Mouse (Mus musculus) embryo, embryonic 9.5 days (tissue): ENCODE results near the gene Scarb2.
A peak's percentile ranks its signal among the peaks of the same experiment; 100 is the strongest.

ENCODE experiments used
- DNase-seq: peaks from one replicate; pipeline ENCODE4 v3.0.0-alpha.2; 2017; ENCODE audit errors: extremely low spot score

Scarb2 gene

GRCm38 (mm10) chr5:92493423-92493822 is 13.2 kb downstream of the Scarb2 start:
- no peak for DNase-seq

GRCm38 (mm10) chr5:92490779-92491178 is 15.9 kb downstream of the Scarb2 start:
- no peak for DNase-seq

- DNase-seq: no peak
These were observed 16.3 kb downstream of the Scarb2 start for GRCm38 (mm10) chr5:92490304-92490703.

- DNase-seq: no peak
These were observed 17.1 kb downstream of the Scarb2 start for GRCm38 (mm10) chr5:92489503-92489902.

GRCm38 (mm10) chr5:92488961-92489360 is 17.7 kb downstream of the Scarb2 start:
- no peak for DNase-seq

- DNase-seq: no peak
These were observed 18.2 kb downstream of the Scarb2 start for GRCm38 (mm10) chr5:92488408-92488807.

- DNase-seq: no peak
These were observed 19.9 kb downstream of the Scarb2 start for GRCm38 (mm10) chr5:92486758-92487157.

- no peak for DNase-seq
These were observed 21.8 kb downstream of the Scarb2 start for GRCm38 (mm10) chr5:92484880-92485279.

- DNase-seq: no peak
These were observed 33.8 kb downstream of the Scarb2 start for GRCm38 (mm10) chr5:92472863-92473262.

- no peak for DNase-seq
These were observed 35.1 kb downstream of the Scarb2 start for GRCm38 (mm10) chr5:92471531-92471930.

GRCm38 (mm10) chr5:92469201-92470130 is 37.2 kb downstream of the Scarb2 start:
- DNase-seq: no peak

- no peak for DNase-seq
These were observed 38.4 kb downstream of the Scarb2 start for GRCm38 (mm10) chr5:92468234-92468633.

GRCm38 (mm10) chr5:92467102-92467766 is 39.4 kb downstream of the Scarb2 start:
- no peak for DNase-seq

GRCm38 (mm10) chr5:92465511-92465910 is 41.1 kb downstream of the Scarb2 start:
- DNase-seq: no peak

- DNase-seq: peak; percentile 50
These were observed 45.3 kb downstream of the Scarb2 start for GRCm38 (mm10) chr5:92461321-92461720.

GRCm38 (mm10) chr5:92458726-92459125 is 47.9 kb downstream of the Scarb2 start:
- no peak for DNase-seq

GRCm38 (mm10) chr5:92457410-92457809 is 49.2 kb downstream of the Scarb2 start:
- no peak for DNase-seq

GRCm38 (mm10) chr5:92452876-92453275 is 53.8 kb downstream of the Scarb2 start:
- no peak for DNase-seq

- no peak for DNase-seq
These were observed 59.9 kb downstream of the Scarb2 start for GRCm38 (mm10) chr5:92446736-92447135.

GRCm38 (mm10) chr5:92445016-92445415 is 61.6 kb downstream of the Scarb2 start:
- no peak for DNase-seq

GRCm38 (mm10) chr5:92442914-92443313 is 63.7 kb downstream of the Scarb2 start:
- DNase-seq: no peak

GRCm38 (mm10) chr5:92441494-92441893 is 65.1 kb downstream of the Scarb2 start:
- no peak for DNase-seq

GRCm38 (mm10) chr5:92438540-92438939 is 68.1 kb downstream of the Scarb2 start:
- DNase-seq: no peak
